Mouse (Mus musculus): ENCODE data around the gene Adamts16.

The Adamts16 gene

GRCm38 (mm10) chr13:70767462-70767861 is 74.1 kb downstream of the Adamts16 start:
- no peak for DNase-seq (ENCODE audit: low read depth in 1 of 2, low spot score in 2 of 2)

DNA sequence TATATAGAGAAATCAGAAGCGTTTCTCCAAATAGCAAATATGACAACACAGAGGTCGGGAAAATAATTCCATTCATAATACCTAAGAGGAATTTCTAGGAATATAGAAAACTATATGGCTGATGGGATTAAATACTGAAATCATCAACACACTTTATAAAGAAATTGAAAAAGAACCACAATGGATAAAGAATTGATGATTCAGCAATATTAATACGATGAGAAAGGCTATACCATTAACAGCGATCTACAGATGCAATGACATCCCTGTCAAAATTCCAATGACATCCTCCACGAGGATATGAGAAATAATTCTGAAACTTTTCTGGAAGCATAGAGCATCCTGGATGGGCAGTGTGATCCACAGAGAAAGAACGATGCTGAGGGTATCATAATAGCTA is 76.9 kb downstream of the Adamts16 start:
- DNase-seq (ENCODE audit: low read depth in 1 of 2, low spot score in 2 of 2) = no peak

- no peak for DNase-seq (ENCODE audit: low read depth in 1 of 2, low spot score in 2 of 2)
Measured at GRCm38 (mm10) chr13:70762586-70762985, 79.0 kb downstream of the Adamts16 start.

DNA sequence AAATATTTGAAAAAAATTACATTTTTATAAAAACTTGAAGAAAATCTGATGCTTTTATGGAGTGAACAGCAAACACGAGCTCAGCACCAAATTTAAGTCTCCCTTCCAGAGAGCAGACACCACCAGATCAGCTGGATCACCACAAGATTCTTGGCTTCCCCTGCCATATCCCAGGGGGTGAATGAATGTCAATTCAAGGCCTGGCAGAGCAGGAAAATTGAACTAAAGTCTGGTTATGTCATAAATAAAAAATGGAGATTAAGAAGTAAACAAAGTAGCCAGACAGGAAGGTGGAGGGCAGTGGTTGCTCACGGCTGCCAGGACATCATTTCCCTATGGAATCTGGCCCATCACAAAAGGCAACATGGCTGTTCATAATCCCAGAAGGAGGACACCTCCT is 80.3 kb downstream of the Adamts16 start:
- no peak for DNase-seq (ENCODE audit: low read depth in 1 of 2, low spot score in 2 of 2)

- no peak for DNase-seq (ENCODE audit: low read depth in 1 of 2, low spot score in 2 of 2)
Measured at GRCm38 (mm10) chr13:70760186-70760585, 81.4 kb downstream of the Adamts16 start.

- DNase-seq (ENCODE audit: low read depth in 1 of 2, low spot score in 2 of 2) = no peak
Measured at GRCm38 (mm10) chr13:70746294-70747008, 95.2 kb downstream of the Adamts16 start.

- no peak for DNase-seq (ENCODE audit: low read depth in 1 of 2, low spot score in 2 of 2)
Measured at GRCm38 (mm10) chr13:70744416-70745038, 97.1 kb downstream of the Adamts16 start.

- no peak for DNase-seq (ENCODE audit: low read depth in 1 of 2, low spot score in 2 of 2)
Measured at GRCm38 (mm10) chr13:70742693-70743092, 98.9 kb downstream of the Adamts16 start.

DNA sequence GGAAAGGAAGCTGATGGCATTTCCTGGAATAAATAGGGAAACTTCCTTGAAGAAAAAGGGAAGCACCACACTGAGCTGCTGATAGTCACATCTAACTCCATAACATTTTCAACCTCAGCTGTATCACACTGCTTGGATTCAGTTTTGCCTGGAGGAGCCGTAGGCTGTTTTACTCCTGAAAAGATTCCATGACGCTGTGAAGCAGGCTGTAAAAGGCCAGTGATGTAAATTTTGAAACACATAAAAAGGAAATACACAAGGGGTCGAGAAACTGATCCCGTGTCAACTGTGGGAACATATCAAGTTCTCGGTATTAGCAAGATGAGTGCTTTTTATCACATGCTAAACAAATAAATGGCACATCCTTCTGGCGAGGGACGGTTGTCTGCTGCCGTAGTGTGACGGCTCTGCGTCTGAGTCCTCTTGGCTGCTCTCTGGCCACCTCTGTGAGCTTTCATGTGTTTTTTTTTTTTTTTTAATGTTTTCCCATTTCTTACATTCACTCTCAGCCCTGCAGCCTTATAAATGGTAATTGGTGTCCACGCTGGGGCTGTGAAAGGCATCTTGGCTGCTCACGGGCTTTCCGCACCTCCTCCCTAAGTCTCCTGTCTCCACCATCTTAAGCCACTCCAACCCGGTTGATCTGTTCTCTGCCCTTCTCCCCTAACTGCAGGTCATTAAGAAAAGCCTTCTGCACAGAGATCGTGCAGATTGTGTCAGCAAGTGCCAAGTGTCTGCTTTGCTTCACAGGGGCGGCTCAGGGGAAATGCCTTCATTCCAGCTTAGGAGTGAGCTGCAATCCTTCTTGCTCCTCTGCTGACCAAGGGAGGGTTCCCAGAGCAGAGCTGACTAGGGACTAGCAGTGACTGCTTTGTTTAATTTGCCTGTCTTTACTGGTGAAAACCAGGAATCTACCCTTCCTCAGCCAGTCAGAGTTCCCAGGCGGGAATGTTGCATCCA is 101.0 kb downstream of the Adamts16 start:
- no peak for DNase-seq (ENCODE audit: low read depth in 1 of 2, low spot score in 2 of 2)

- DNase-seq (ENCODE audit: low read depth in 1 of 2, low spot score in 2 of 2) = no peak
Measured at GRCm38 (mm10) chr13:70738781-70739180, 102.8 kb downstream of the Adamts16 start.

GRCm38 (mm10) chr13:70736409-70736808 is 105.2 kb downstream of the Adamts16 start:
- DNase-seq (ENCODE audit: low read depth in 1 of 2, low spot score in 2 of 2) = no peak

- DNase-seq (ENCODE audit: low read depth in 1 of 2, low spot score in 2 of 2) = no peak
Measured at GRCm38 (mm10) chr13:70734640-70735039, 107.0 kb downstream of the Adamts16 start.

- DNase-seq (ENCODE audit: low read depth in 1 of 2, low spot score in 2 of 2) = no peak
Measured at GRCm38 (mm10) chr13:70733911-70734310, 107.7 kb downstream of the Adamts16 start.

GRCm38 (mm10) chr13:70733206-70733605 is 108.4 kb downstream of the Adamts16 start:
- DNase-seq (ENCODE audit: low read depth in 1 of 2, low spot score in 2 of 2) = no peak

DNA sequence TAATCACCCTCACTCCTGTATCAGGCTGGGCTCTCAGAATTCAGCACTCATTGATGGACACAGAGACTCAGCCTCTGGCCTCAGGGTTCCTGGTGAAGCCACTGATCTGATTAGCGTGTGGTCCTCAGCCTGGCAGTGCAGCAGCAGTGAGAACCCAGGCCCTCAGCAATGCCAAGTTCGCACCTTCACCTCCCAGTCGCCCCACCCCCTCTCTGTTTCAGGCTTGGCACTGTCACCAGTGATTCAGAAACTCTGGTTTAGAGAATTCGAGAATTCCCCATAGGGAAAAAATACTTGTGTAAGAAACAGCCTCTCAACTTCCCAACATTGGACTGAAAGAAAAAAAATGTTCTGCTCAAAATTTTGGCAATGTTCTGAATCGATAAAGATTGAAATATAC is 108.8 kb downstream of the Adamts16 start:
- DNase-seq (ENCODE audit: low read depth in 1 of 2, low spot score in 2 of 2) = no peak

- no peak for DNase-seq (ENCODE audit: low read depth in 1 of 2, low spot score in 2 of 2)
Measured at GRCm38 (mm10) chr13:70731349-70731748, 110.3 kb downstream of the Adamts16 start.

DNA sequence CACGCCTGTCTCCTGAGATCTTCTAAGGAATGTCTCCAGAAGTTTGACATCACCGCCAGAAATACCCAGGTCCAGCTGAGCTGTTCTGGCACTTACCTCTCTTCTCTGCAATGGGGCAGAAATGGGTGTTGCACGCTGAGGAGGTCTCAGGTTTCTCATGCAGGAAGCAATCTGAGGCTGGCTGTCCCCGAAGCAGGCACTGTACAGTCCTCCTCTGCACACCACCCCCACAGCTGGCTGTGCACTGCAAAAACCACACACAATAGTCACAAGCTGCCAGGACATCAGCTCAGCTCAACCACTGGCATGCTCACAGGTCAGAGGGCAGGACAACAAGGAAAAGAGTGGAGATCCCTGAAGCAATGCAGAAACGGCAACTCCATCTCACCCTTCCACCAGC is 111.6 kb downstream of the Adamts16 start:
- DNase-seq (ENCODE audit: low read depth in 1 of 2, low spot score in 2 of 2) = no peak

DNA sequence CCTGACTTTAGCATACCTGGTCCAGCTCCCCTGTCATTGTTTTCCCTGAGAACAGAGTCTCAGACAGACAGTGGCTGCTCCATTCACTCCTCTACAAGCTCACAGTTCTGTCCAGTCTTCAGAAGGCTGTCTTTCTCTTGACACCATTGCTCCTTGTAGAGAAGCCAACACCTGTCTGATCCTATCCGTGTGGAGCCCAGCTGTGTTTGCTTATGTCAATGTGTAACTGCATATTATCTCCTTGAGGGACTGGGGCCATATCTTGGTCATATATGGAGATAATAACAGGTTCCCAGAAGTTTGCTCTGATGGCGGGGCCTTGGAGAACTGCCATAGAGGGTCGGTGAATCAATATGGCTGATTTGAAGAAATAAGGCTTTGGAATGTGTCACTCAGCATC is 115.4 kb downstream of the Adamts16 start:
- DNase-seq (ENCODE audit: low read depth in 1 of 2, low spot score in 2 of 2) = no peak

- no peak for DNase-seq (ENCODE audit: low read depth in 1 of 2, low spot score in 2 of 2)
Measured at GRCm38 (mm10) chr13:70724635-70725034, 117.0 kb downstream of the Adamts16 start.

GRCm38 (mm10) chr13:70724108-70724622 is 117.4 kb downstream of the Adamts16 start:
- no peak for DNase-seq (ENCODE audit: low read depth in 1 of 2, low spot score in 2 of 2)

- no peak for DNase-seq (ENCODE audit: low read depth in 1 of 2, low spot score in 2 of 2)
Measured at GRCm38 (mm10) chr13:70719994-70720393, 121.6 kb downstream of the Adamts16 start.

All from monocyte, adult 2 months (primary cell).